Mouse (Mus musculus): ENCODE data around the gene Fam234a. TPM values are rescaled to one million over a fixed set of nuclear protein-coding genes. Genes with fewer than 3 reads are reported as not detected.

The Fam234a gene
- total and polyA plus RNA-seq, 3 experiments: 3.6 to 13.3 (median 8.3) TPM

DNA sequence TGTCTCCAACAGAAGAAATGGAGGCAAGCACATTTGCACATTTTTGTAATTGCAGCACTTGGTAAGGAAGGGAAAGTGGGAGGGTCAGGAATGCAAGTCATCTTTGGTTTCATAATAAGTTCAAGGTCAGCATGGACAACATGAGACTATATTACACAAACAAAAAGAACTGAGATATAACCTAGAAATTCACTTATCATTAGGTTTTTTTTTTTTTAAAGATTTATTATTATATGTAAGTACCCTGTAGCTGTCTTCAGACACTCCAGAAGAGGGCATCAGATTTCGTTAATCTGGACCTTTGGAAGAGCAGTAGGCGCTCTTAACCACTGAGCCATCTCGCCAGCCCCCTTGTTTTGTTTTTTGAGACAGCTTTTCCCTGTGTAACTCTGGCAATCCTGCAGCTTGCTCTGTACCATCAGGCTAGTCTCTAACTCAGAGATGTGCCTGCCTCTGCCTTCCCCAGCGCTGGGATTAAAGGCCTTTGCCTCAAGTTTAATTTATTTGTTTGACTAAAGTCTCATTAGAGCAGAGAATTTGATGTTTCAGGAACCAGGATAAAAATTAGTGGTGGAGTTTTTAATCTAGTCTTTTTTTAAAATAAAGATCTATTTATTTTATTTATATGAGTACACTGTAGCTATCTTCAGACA, 8.0 kb upstream of the Fam234a start:
- H3K4me1 ChIP-seq (ENCODE audit: control insufficient read depth in 1 of 2, insufficient read depth in 2 of 2): peaks cover 2 to 17% of the 10 kb centered on the region in 2 experiments; a peak in 3 of 4 replicates
- H3K79me2 ChIP-seq (replicated peaks; ENCODE audit: control insufficient read depth, extremely low read depth, insufficient read depth, poor library complexity, severe bottlenecking): peaks cover 38% of the 10 kb centered on the region
- H3K9me3 ChIP-seq (replicated peaks; ENCODE audit: low read length): no peaks in the 10 kb centered on the region
- peak overlapping the region; percentile 82; the same call in 1 of the 2 replicates for H3K4me2 ChIP-seq (ENCODE audit: insufficient read depth, low read depth, poor library complexity, severe bottlenecking)
- dilution Hi-C loops (cut with MboI; ENCODE audit: extremely low pct_ligation_motif_present, extremely low pct_unique_long_range_greater_than_20kb, low sequenced_read_pairs): no loop called here
- peaks cover 8% of the 10 kb centered on the region for H3K27me3 ChIP-seq (replicated peaks)
- peak overlapping the region; percentile 30 to 94 (median 88) for H3K4me3 ChIP-seq (replicated peaks in 1 of 3; ENCODE audit: low read depth in 2 of 3, low read length in 2 of 3, poor library complexity in 1 of 3)
- TF ChIP-seq NRF1 (IDR thresholded peaks at IDR 0.05; ENCODE audit: low read depth, low read length) (no peak), CHD1 (IDR thresholded peaks at IDR 0.05; ENCODE audit: low read depth, low read length) (peak; percentile 75; the same call in 1 of the 2 replicates), SIN3A (IDR thresholded peaks at IDR 0.05; ENCODE audit: low read length) (no peak), ZNF384 (IDR thresholded peaks at IDR 0.05; ENCODE audit: low read depth, low read length) (peak; percentile 67), CTCF (conservative IDR thresholded peaks at IDR 0.05 in 1 of 2, IDR thresholded peaks at IDR 0.05 in 1 of 2; ENCODE audit: low read depth in 2 of 2, low read length in 2 of 2) (peak in 1 of 2 experiments; percentile 14; a peak in 1 of 4 replicates)
- no peak overlapping the region for H3K27ac ChIP-seq (ENCODE audit: insufficient read depth, low read depth)
- peak overlapping the region; percentile 84 for H3K9ac ChIP-seq (ENCODE audit: insufficient read depth, low read depth)
- in situ Hi-C loops (cut with MboI; ENCODE audit: low pct_ligation_motif_present, low pct_unique_long_range_greater_than_20kb, low sequenced_read_pairs): no loop called here
- peaks cover 4 to 18% of the 10 kb centered on the region in 2 experiments for H3K36me3 ChIP-seq (replicated peaks in 1 of 2; ENCODE audit: control insufficient read depth in 1 of 2, insufficient read depth in 1 of 2, low read length in 1 of 2)
- no peak for DNase-seq (ENCODE audit: extremely low read depth)

DNA sequence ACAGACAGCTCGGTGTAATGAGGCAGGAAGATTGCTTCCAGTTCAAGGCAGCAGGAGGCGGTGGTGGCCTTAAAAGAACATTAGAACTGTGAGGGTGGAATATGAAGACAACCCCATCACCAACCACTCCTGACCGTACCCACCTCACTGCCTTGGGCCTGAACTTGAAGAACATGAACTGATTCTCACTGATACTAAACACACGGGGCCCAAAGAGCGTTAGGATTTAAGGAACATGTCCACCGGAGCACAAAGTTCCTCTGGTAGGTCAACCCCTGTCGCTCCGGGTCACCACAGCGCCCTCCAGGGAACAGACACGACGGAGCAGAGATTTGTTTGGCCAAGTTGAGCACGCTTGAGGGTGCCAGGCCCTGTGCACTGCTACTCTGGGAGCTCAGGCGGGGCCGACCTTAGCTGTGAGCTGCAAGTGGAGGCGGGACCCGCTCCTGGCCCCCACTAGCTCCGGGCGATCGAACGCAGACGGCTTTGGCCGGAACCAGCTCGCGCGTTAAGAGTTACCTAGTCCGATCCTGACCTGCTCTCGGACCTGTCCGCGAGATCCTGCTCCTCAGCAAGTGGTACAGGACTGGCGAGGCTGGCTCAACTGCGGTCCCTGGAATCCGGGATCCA, 456 bp downstream of the Fam234a start:
- H3K9ac ChIP-seq (ENCODE audit: insufficient read depth, low read depth): peak overlapping the region; percentile 69
- peak; percentile 77 for DNase-seq (ENCODE audit: extremely low read depth)
- in situ Hi-C loops (cut with MboI; ENCODE audit: low pct_ligation_motif_present, low pct_unique_long_range_greater_than_20kb, low sequenced_read_pairs): loop anchor here (5.0 kb wide), 1 partner anchor 51 kb away; no protein-coding TSS in a partner anchor
- peak; percentile 37; the same call in 1 of the 2 replicates for TF ChIP-seq MXI1 (IDR thresholded peaks at IDR 0.05; ENCODE audit: low read depth, low read length)
- TF ChIP-seq NRF1 (IDR thresholded peaks at IDR 0.05; ENCODE audit: low read depth, low read length): 0 out of 2 replicates have a peak, but pooled peaks have one; percentile 33
- TF ChIP-seq BHLHE40 (IDR thresholded peaks at IDR 0.05; ENCODE audit: low read depth, low read length): no peak
- 0 out of 2 replicates have a peak, but pooled peaks have one; percentile 50 for TF ChIP-seq UBTF (IDR thresholded peaks at IDR 0.05; ENCODE audit: low read depth, low read length)
- TF ChIP-seq TBP (conservative IDR thresholded peaks at IDR 0.05; ENCODE audit: low read depth, low read length): 0 out of 2 replicates have a peak, but pooled peaks have one; percentile 29
- peak; percentile 50; the same call in 1 of the 2 replicates for TF ChIP-seq MAZ (IDR thresholded peaks at IDR 0.05; ENCODE audit: low read depth, low read length)
- peak in 1 of 2 experiments; percentile 60; a peak in 3 of 4 replicates for TF ChIP-seq CTCF (conservative IDR thresholded peaks at IDR 0.05 in 1 of 2, IDR thresholded peaks at IDR 0.05 in 1 of 2; ENCODE audit: low read depth in 2 of 2, low read length in 2 of 2)
- no peak for TF ChIP-seq ZNF384 (IDR thresholded peaks at IDR 0.05; ENCODE audit: low read depth, low read length)
- no peak for TF ChIP-seq E2F4 (IDR thresholded peaks at IDR 0.05; ENCODE audit: insufficient replicate concordance, low read depth, low read length)
- TF ChIP-seq NELFE (IDR thresholded peaks at IDR 0.05; ENCODE audit: low read depth, low read length): 0 out of 2 replicates have a peak, but pooled peaks have one; percentile 46
- TF ChIP-seq SMC3 (IDR thresholded peaks at IDR 0.05; ENCODE audit: low read depth, low read length): peak; percentile 36
- TF ChIP-seq ZMIZ1 (IDR thresholded peaks at IDR 0.05; ENCODE audit: low read depth, low read length): no peak
- peak; percentile 47 for TF ChIP-seq RAD21 (IDR thresholded peaks at IDR 0.05; ENCODE audit: low read depth, low read length)
- H3K4me3 ChIP-seq (replicated peaks in 1 of 3; ENCODE audit: low read depth in 2 of 3, low read length in 2 of 3, poor library complexity in 1 of 3): peak overlapping the region; percentile 71 to 88 (median 84)
- H3K27ac ChIP-seq (ENCODE audit: insufficient read depth, low read depth): peak overlapping the region; percentile 2; the same call in 1 of the 2 replicates
- peaks cover 9% of the 10 kb centered on the region for H3K27me3 ChIP-seq (replicated peaks)
- dilution Hi-C loops (cut with MboI; ENCODE audit: extremely low pct_ligation_motif_present, extremely low pct_unique_long_range_greater_than_20kb, low sequenced_read_pairs): no loop called here
- H3K79me2 ChIP-seq (replicated peaks; ENCODE audit: control insufficient read depth, extremely low read depth, insufficient read depth, poor library complexity, severe bottlenecking): no peaks in the 10 kb centered on the region
- H3K4me1 ChIP-seq (ENCODE audit: control insufficient read depth in 1 of 2, insufficient read depth in 2 of 2): peaks cover 0 to 22% of the 10 kb centered on the region in 2 experiments
- H3K9me3 ChIP-seq (replicated peaks; ENCODE audit: low read length): peaks cover 6% of the 10 kb centered on the region
- H3K36me3 ChIP-seq (replicated peaks in 1 of 2; ENCODE audit: control insufficient read depth in 1 of 2, insufficient read depth in 1 of 2, low read length in 1 of 2): no peaks in the 10 kb centered on the region
- peak overlapping the region; percentile 39; the same call in 1 of the 2 replicates for H3K4me2 ChIP-seq (ENCODE audit: insufficient read depth, low read depth, poor library complexity, severe bottlenecking)

Data from CH12.LX (cell line).